Mouse (Mus musculus): ENCODE measurements at regions not wholly inside any gene's neighbourhood (a gene's known extent, or its start where the extent isn't known, plus 50 kb on each side); places are given as distances from the start of the nearest gene placed in this dataset.

DNA sequence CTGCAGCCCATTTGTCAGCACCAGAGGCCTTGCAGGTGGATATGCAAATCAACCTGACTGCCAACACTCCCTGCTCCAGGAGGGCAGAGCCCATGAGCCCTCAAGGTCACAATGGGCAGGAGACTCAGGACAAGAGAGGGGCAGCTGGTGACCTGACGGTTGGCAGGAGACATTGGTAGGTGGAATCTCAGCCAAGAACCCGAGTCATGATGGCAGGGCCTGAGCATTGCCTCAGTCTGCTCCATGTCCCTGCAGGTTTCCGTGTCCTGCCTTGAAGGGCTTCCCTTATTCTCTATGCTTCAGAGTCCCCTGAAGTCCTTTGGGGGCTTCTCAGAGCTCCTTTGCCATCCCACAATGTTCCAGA lies 51.7 kb upstream of the Sulf2 start:
- TF ChIP-seq CTCF (IDR thresholded peaks at IDR 0.05; ENCODE audit: low read depth), result no peak
- TF ChIP-seq EP300 (IDR thresholded peaks at IDR 0.05; ENCODE audit: low read depth), result no peak

Measured in liver, postnatal 0 days (tissue).